Mouse (Mus musculus): ENCODE measurements around the gene Ptp4a2. TPM values are rescaled to one million over a fixed set of nuclear protein-coding genes. Genes with fewer than 3 reads are reported as not detected.

Ptp4a2 gene
- polyA plus RNA-seq, 1 experiment from 2014 or later: 332 TPM

GRCm38 (mm10) chr4:129805059-129805458 is 6.0 kb upstream of the Ptp4a2 start:
- 91% methylated on average over 3 of the region's 3 CpGs for WGBS
- Histone ChIP-seq H3K4me3 (no peak overlapping the region), H3K4me2 (replicated peaks) (no peak overlapping the region), H3K9ac (no peak overlapping the region), H3K36me3 (no peaks in the 10 kb centered on the region), H3K27ac (no peak overlapping the region), H3K4me1 (no peaks in the 10 kb centered on the region), H3K27me3 (no peaks in the 10 kb centered on the region), H3K9me3 (no peaks in the 10 kb centered on the region)
- ATAC-seq (ENCODE audit: insufficient number of reproducible peaks, insufficient read depth, low FRiP score, low TSS enrichment): no peak

- ATAC-seq (ENCODE audit: insufficient number of reproducible peaks, insufficient read depth, low FRiP score, low TSS enrichment): no peak
- peaks cover 3% of the 10 kb centered on the region; the same call in 1 of the 2 replicates for H3K4me1 ChIP-seq
- H3K9ac ChIP-seq: no peak overlapping the region
- 56% methylated on average over 14 of the region's 14 CpGs for WGBS
- no peaks in the 10 kb centered on the region for H3K9me3 ChIP-seq
- no peak overlapping the region for H3K27ac ChIP-seq
- no peak overlapping the region for H3K4me3 ChIP-seq
- H3K27me3 ChIP-seq: no peaks in the 10 kb centered on the region
- H3K36me3 ChIP-seq: no peaks in the 10 kb centered on the region
- H3K4me2 ChIP-seq (replicated peaks): no peak overlapping the region
Observed at GRCm38 (mm10) chr4:129811605-129812468, 818 bp downstream of the Ptp4a2 start.

- ATAC-seq (ENCODE audit: insufficient number of reproducible peaks, insufficient read depth, low FRiP score, low TSS enrichment): no peak
- Histone ChIP-seq H3K4me3 (no peak overlapping the region), H3K4me2 (replicated peaks) (no peak overlapping the region), H3K27ac (no peak overlapping the region), H3K36me3 (no peaks in the 10 kb centered on the region), H3K9ac (no peak overlapping the region), H3K4me1 (peaks cover 22% of the 10 kb centered on the region), H3K9me3 (no peaks in the 10 kb centered on the region), H3K27me3 (no peaks in the 10 kb centered on the region)
- 67% methylated on average over 6 of the region's 6 CpGs for WGBS
Observed at GRCm38 (mm10) chr4:129817591-129817990, 6.6 kb downstream of the Ptp4a2 start.

- ATAC-seq (ENCODE audit: insufficient number of reproducible peaks, insufficient read depth, low FRiP score, low TSS enrichment): no peak
- H3K4me3 ChIP-seq: no peak overlapping the region
- no peaks in the 10 kb centered on the region for H3K27me3 ChIP-seq
- no peak overlapping the region for H3K9ac ChIP-seq
- WGBS: 68% methylated on average over 10 of the region's 10 CpGs
- no peaks in the 10 kb centered on the region for H3K36me3 ChIP-seq
- no peaks in the 10 kb centered on the region for H3K9me3 ChIP-seq
- H3K27ac ChIP-seq: peak overlapping the region; percentile 12
- H3K4me2 ChIP-seq (replicated peaks): no peak overlapping the region
- H3K4me1 ChIP-seq: peaks cover 32% of the 10 kb centered on the region
Observed at GRCm38 (mm10) chr4:129818506-129819195, 7.6 kb downstream of the Ptp4a2 start.

- no peaks in the 10 kb centered on the region for H3K9me3 ChIP-seq
- H3K4me2 ChIP-seq (replicated peaks): peak overlapping the region; percentile 70
- peaks cover 32% of the 10 kb centered on the region for H3K4me1 ChIP-seq
- peak overlapping the region; percentile 92 for H3K4me3 ChIP-seq
- no peaks in the 10 kb centered on the region for H3K27me3 ChIP-seq
- peak; percentile 91 for ATAC-seq (ENCODE audit: insufficient number of reproducible peaks, insufficient read depth, low FRiP score, low TSS enrichment)
- H3K36me3 ChIP-seq: no peaks in the 10 kb centered on the region
- peak overlapping the region; percentile 93 for H3K9ac ChIP-seq
- peak overlapping the region; percentile 94 for H3K27ac ChIP-seq
- under 1% methylated on average over 83 of the region's 83 CpGs for WGBS
Observed at GRCm38 (mm10) chr4:129819712-129820336, 8.8 kb downstream of the Ptp4a2 start.

GRCm38 (mm10) chr4:129820417-129821086 is 9.5 kb downstream of the Ptp4a2 start:
- Histone ChIP-seq H3K36me3 (no peaks in the 10 kb centered on the region), H3K4me2 (replicated peaks) (peak overlapping the region; percentile 70), H3K9me3 (no peaks in the 10 kb centered on the region), H3K9ac (peak overlapping the region; percentile 93), H3K27me3 (no peaks in the 10 kb centered on the region), H3K4me1 (peaks cover 32% of the 10 kb centered on the region), H3K4me3 (peak overlapping the region; percentile 92), H3K27ac (peak overlapping the region; percentile 94)
- under 1% methylated on average over 58 of the region's 79 CpGs for WGBS
- ATAC-seq (ENCODE audit: insufficient number of reproducible peaks, insufficient read depth, low FRiP score, low TSS enrichment): peak; percentile 82

GRCm38 (mm10) chr4:129821087-129821616 is 10.1 kb downstream of the Ptp4a2 start:
- 2% methylated on average over 16 of the region's 16 CpGs for WGBS
- Histone ChIP-seq H3K9me3 (no peaks in the 10 kb centered on the region), H3K27ac (peak overlapping the region; percentile 94; the same call in 1 of the 2 replicates), H3K36me3 (no peaks in the 10 kb centered on the region), H3K4me1 (peaks cover 32% of the 10 kb centered on the region), H3K4me2 (replicated peaks) (peak overlapping the region; percentile 70), H3K4me3 (peak overlapping the region; percentile 92), H3K9ac (peak overlapping the region; percentile 93), H3K27me3 (no peaks in the 10 kb centered on the region)
- no peak for ATAC-seq (ENCODE audit: insufficient number of reproducible peaks, insufficient read depth, low FRiP score, low TSS enrichment)

- ATAC-seq (ENCODE audit: insufficient number of reproducible peaks, insufficient read depth, low FRiP score, low TSS enrichment): no peak
- Histone ChIP-seq H3K36me3 (no peaks in the 10 kb centered on the region), H3K4me2 (replicated peaks) (peak overlapping the region; percentile 70), H3K9me3 (no peaks in the 10 kb centered on the region), H3K4me3 (peak overlapping the region; percentile 92; the same call in 1 of the 2 replicates), H3K4me1 (peaks cover 32% of the 10 kb centered on the region), H3K27me3 (no peaks in the 10 kb centered on the region), H3K27ac (no peak overlapping the region), H3K9ac (peak overlapping the region; percentile 20; the same call in 1 of the 2 replicates)
- WGBS: 83% methylated on average over 3 of the region's 3 CpGs
Observed at GRCm38 (mm10) chr4:129822324-129822723, 11.3 kb downstream of the Ptp4a2 start.

- no peak overlapping the region for H3K4me2 ChIP-seq (replicated peaks)
Observed at GRCm38 (mm10) chr4:129823216-129823810, 12.3 kb downstream of the Ptp4a2 start.

GRCm38 (mm10) chr4:129827611-129828010 is 16.6 kb downstream of the Ptp4a2 start:
- WGBS: 83% methylated on average over 3 of the region's 3 CpGs
- H3K36me3 ChIP-seq: no peaks in the 10 kb centered on the region
- peaks cover 14% of the 10 kb centered on the region for H3K4me1 ChIP-seq
- H3K4me2 ChIP-seq (replicated peaks): no peak overlapping the region
- no peak overlapping the region for H3K27ac ChIP-seq
- no peak overlapping the region for H3K4me3 ChIP-seq
- ATAC-seq (ENCODE audit: insufficient number of reproducible peaks, insufficient read depth, low FRiP score, low TSS enrichment): no peak
- no peaks in the 10 kb centered on the region for H3K9me3 ChIP-seq
- no peaks in the 10 kb centered on the region for H3K27me3 ChIP-seq
- no peak overlapping the region for H3K9ac ChIP-seq

More at GRCm38 (mm10) chr4:129823216-129823810, 12.3 kb downstream of the Ptp4a2 start:
- Histone ChIP-seq H3K9me3 (no peaks in the 10 kb centered on the region), H3K9ac (no peak overlapping the region), H3K27me3 (no peaks in the 10 kb centered on the region), H3K27ac (no peak overlapping the region), H3K36me3 (no peaks in the 10 kb centered on the region), H3K4me3 (no peak overlapping the region), H3K4me1 (peaks cover 27% of the 10 kb centered on the region)
- ATAC-seq (ENCODE audit: insufficient number of reproducible peaks, insufficient read depth, low FRiP score, low TSS enrichment): no peak
- WGBS: 80% methylated on average over 4 of the region's 4 CpGs

- Histone ChIP-seq H3K4me3 (no peak overlapping the region), H3K4me2 (replicated peaks) (no peak overlapping the region), H3K27ac (no peak overlapping the region), H3K9ac (no peak overlapping the region), H3K4me1 (peaks cover 10% of the 10 kb centered on the region), H3K27me3 (no peaks in the 10 kb centered on the region), H3K36me3 (no peaks in the 10 kb centered on the region), H3K9me3 (no peaks in the 10 kb centered on the region)
- no peak for ATAC-seq (ENCODE audit: insufficient number of reproducible peaks, insufficient read depth, low FRiP score, low TSS enrichment)
- 69% methylated on average over 3 of the region's 3 CpGs for WGBS
Observed at GRCm38 (mm10) chr4:129828081-129828480, 17.1 kb downstream of the Ptp4a2 start.
